Mouse (Mus musculus) embryo, embryonic 10.5 days (tissue): ENCODE measurements around the gene Eno1.

ENCODE experiments used
- DNase-seq: peaks from one replicate; pipeline ENCODE4 v3.0.0-alpha.2; 2015; ENCODE audit warnings: low spot score

Gene Eno1

GRCm38 (mm10) chr4:150226818-150227688, 9.5 kb upstream of the Eno1 start:
- DNase-seq: no peak

- no peak for DNase-seq
Measured at GRCm38 (mm10) chr4:150228581-150229348, 7.8 kb upstream of the Eno1 start.

GRCm38 (mm10) chr4:150229747-150230390, 6.7 kb upstream of the Eno1 start:
- DNase-seq: no peak

- peak; percentile 59 for DNase-seq
Measured at GRCm38 (mm10) chr4:150230460-150231407, 5.8 kb upstream of the Eno1 start.

GRCm38 (mm10) chr4:150231871-150232270, 4.7 kb upstream of the Eno1 start:
- no peak for DNase-seq

- DNase-seq: peak; percentile 62
Measured at GRCm38 (mm10) chr4:150234599-150235327, 1.8 kb upstream of the Eno1 start.

GRCm38 (mm10) chr4:150235585-150235984, 936 bp upstream of the Eno1 start:
- DNase-seq: no peak

- no peak for DNase-seq
Measured at GRCm38 (mm10) chr4:150236031-150236430, 490 bp upstream of the Eno1 start.

GRCm38 (mm10) chr4:150237636-150238361, 1.3 kb downstream of the Eno1 start:
- DNase-seq: peak; percentile 71

- DNase-seq: peak; percentile 74
Measured at GRCm38 (mm10) chr4:150238433-150239086, 2.0 kb downstream of the Eno1 start.

GRCm38 (mm10) chr4:150239087-150239480, 2.6 kb downstream of the Eno1 start:
- DNase-seq: peak; percentile 48

- DNase-seq: no peak
Measured at GRCm38 (mm10) chr4:150239503-150239902, 3.0 kb downstream of the Eno1 start.

GRCm38 (mm10) chr4:150239951-150240368, 3.4 kb downstream of the Eno1 start:
- peak; percentile 99 for DNase-seq

GRCm38 (mm10) chr4:150240381-150240886, 3.9 kb downstream of the Eno1 start:
- no peak for DNase-seq

GRCm38 (mm10) chr4:150241708-150242107, 5.2 kb downstream of the Eno1 start:
- no peak for DNase-seq

GRCm38 (mm10) chr4:150242745-150243144, 6.2 kb downstream of the Eno1 start:
- DNase-seq: no peak

- no peak for DNase-seq
Measured at GRCm38 (mm10) chr4:150245876-150246275, 9.4 kb downstream of the Eno1 start.

GRCm38 (mm10) chr4:150248009-150248408, 11.5 kb downstream of the Eno1 start:
- DNase-seq: peak; percentile 84

- no peak for DNase-seq
Measured at GRCm38 (mm10) chr4:150248917-150249316, 12.4 kb downstream of the Eno1 start.
